Mouse (Mus musculus): ENCODE results near the gene Rexo2. TPM values are rescaled to one million over a fixed set of nuclear protein-coding genes. Genes with fewer than 3 reads are reported as not detected.
"Not testable (repeated sequence)": the region's sequence is repeated elsewhere in the genome, so short reads cannot be mapped to it uniquely, and the experiment has no call there.

Rexo2 gene
- total RNA-seq (2021), result 10 to 100 TPM; 62.4 to 67.1 TPM

DNA sequence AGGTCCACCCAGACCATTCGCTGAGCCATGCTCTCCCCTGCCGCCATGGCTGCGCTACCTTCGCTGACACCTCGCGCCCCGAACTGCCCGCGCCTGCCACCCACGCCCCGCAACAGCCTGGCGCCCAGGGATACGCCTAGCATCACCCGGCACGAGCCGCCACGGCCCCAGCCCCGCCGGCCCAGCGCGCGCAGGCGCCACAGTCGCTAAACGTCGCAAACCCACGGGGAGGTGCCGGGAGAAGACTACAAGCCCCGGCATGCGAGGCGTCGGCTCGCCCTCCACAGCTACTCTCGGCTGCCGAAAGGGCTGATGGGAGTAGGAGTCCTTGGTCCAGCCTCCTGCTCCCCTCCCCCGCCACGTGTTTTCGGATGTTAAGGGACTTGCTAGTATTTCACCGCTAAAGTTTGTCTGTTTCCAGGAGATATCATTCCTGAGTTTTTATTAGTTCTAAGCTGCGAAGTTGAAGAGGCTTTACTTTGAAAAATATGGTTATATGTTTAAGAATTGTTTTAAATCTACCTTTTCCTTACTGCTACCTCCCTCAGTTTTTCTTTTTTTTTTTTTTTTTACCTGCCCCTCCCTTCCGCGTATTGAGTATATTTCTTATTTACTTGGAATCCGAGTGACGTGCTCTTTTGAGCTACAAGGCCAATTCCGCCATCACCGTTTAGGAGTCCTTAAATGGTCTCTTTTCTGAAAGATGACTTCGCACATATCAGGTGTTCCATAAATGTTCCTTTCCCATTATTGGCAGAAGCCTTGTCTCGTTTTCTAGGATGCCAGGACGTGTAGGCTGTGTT lies at the start of gene Rexo2:
Rexo2 (minus strand) TSS at position 213 of the 803 bp plus-strand sequence.
- intact Hi-C loops (cut with DNase I), result loop anchor here (1.0 kb wide), 1 partner anchor 15 kb away; the partner anchor contains the start of genes Gm5617 and Rbm7
- peak; percentile 93 for DNase-seq

- DNase-seq, result no peak
- intact Hi-C loops (cut with DNase I), result no loop called here
Observed at GRCm38 (mm10) chr9:48526520-48526919, 46.1 kb upstream of the Rexo2 start.

- intact Hi-C loops (cut with DNase I), result no loop called here
- DNase-seq, result no peak
Observed at GRCm38 (mm10) chr9:48525566-48525965, 45.1 kb upstream of the Rexo2 start.

GRCm38 (mm10) chr9:48520405-48520804 lies 40.0 kb upstream of the Rexo2 start:
- DNase-seq; intact Hi-C loops (cut with DNase I): not testable (repeated sequence)

DNA sequence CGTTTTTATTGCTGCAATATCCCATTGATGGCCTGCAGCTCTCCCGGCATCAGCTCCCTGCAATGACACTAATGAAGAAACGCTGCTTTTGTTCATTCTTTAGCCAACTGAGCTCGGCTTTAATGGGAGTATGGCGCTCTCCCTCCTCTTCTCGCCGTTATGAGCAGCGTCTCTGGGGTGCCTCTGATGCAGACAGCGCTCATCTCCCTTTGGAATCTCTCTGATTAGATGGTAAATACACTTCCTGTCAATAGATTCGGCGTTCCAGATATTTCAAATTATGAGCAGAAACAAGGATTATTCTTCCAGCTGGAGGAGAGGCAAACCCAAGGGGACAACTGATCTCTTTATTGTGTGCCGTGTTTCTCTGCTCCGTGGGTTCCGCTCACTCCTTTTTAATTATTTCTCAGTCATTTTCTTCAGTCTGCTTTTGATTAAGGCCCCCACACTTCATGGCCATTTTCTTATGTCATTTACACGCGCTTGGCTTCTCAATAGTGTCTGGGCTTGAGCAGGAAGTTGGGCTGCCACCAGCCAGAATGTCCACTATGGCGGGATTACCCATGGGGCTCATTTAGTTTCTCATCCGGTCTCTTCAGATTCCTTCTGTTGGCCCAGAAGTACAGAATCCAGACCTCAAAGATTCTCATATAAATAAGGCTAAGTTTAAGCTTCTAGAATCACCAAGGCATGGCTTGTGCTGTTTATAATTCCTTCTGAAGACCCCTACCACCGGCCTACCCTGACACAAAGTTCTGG lies 37.1 kb upstream of the Rexo2 start:
- intact Hi-C loops (cut with DNase I), result no loop called here
- no peak for DNase-seq

GRCm38 (mm10) chr9:48516615-48517371 lies 36.4 kb upstream of the Rexo2 start:
- intact Hi-C loops (cut with DNase I), result no loop called here
- no peak for DNase-seq

DNA sequence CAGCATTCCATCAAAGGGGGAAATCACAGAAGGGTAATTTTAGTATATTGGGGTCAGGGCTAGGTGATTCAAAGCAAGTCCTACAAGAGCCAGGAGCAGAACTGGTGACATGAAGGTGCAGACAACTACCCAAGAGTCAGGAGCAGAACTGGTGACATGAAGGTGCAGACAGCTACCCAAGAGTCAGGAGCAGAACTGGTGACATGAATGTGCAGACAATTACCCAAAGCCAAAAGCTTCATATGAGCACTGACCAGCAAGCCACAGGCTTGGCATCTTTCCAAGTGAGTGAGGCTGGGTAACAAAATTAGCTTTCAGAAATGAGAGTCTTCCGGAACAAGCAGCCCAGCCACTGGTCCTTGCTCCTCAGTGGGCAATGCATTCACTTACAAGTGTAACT lies 34.9 kb upstream of the Rexo2 start:
- intact Hi-C loops (cut with DNase I), result no loop called here
- no peak for DNase-seq

DNA sequence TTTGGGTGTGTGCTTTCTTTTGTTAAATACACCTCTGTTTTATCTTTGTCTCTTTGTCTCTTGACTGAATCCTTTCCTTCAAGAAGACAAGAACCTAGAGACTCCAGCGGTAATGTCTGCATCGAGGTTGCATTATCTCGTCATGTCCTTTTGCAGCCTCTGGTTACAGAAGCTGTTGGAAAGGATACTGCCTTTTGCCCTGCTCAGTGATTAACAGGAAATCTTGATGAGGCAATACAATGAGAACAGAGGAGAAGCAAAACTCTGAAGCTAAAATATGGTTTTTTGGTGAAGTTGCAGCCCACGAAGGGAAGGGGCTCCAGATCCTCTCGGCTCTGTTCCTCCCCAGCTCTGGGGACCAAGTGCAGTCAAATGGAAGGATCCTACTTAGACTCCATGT lies 29.7 kb upstream of the Rexo2 start:
- intact Hi-C loops (cut with DNase I), result no loop called here

DNA sequence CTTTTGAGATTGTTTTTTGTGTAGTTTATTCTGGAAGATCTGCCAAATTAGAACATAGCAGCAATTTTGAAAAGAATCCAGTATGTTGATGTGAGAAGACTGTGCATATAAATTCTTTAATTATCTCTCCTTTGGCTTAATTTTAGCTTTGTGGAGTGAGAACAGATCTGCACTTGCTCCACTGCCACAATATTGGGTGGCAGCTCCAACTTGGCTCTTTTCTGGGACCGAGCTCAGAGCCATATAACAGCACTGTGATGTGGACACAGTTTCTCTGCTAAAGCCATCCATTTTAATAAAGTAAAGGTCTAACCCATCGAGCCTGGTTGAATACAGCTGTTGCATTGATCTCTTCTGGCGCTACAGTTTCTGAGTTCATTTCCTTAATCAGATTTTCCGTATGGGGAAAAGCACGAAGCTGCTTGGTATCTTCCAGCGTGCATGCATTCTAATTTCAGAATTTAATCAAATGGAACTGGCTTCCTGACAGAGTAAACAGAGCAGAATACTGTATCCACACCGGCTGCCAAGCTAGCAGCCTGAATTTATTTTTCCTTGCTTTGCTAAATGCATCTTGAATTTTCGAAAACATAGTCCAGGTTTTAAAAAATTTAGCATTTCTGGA lies 24.4 kb upstream of the Rexo2 start:
- intact Hi-C loops (cut with DNase I), result no loop called here
- DNase-seq, result no peak

More for the DNA sequence above, 29.7 kb upstream of the Rexo2 start:
- no peak for DNase-seq

GRCm38 (mm10) chr9:48503001-48503400 lies 22.6 kb upstream of the Rexo2 start:
- intact Hi-C loops (cut with DNase I), result no loop called here
- no peak for DNase-seq

GRCm38 (mm10) chr9:48501192-48501591 lies 20.8 kb upstream of the Rexo2 start:
- DNase-seq, result no peak
- intact Hi-C loops (cut with DNase I), result no loop called here

- intact Hi-C loops (cut with DNase I), result loop anchor here (1.0 to 10.0 kb wide), 2 partner anchors 15 to 489 kb away; partner anchors contain the start of genes Rexo2 and Usp28
- no peak for DNase-seq
Observed at GRCm38 (mm10) chr9:48495548-48495932, 15.1 kb upstream of the Rexo2 start.

DNA sequence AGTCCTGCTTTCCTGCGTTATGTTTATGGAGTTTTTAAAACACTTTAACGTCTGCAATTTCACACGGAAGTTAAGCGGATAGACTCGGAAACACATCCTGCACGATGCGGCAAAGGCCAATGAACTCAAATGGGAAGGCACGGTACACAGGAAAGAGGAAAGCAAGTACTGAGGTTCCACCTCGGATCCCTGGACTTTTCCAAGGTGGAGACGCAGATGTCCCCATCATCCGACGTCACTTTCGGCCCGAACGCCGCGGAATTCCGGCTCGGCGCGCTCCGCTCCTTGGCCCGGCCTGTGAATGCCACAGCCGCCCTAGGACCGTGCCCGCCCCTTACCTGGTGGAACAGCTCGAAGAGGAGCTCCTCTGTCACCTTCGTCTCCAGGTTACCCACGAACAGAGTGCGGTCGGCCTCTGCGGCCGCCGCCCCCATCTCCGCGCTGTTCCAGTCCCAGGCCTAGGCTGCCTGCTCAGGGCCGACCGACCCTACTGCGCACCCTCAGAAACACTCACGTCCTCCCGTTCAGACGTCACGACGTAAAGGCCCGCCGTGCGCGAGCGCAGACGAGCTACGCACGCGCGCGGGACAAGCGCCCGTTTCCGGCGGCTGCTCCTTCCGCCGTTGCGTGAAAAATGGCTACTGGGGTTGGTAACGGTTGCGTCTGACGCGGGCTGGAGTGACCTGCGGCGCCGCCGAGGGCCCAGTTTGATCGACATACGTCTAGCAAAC lies 14.6 kb upstream of the Rexo2 start, which contains the start of the genes Rbm7 and Gm5617:
Rbm7 (minus strand) TSS at position 483 of the 731 bp plus-strand sequence.
Gm5617 (plus strand) TSS at position 626 of the 731 bp plus-strand sequence.
- intact Hi-C loops (cut with DNase I), result loop anchor here (1.0 to 10.0 kb wide), 2 partner anchors 15 to 490 kb away; partner anchors contain the start of genes Rexo2 and Usp28
- peak; percentile 94 to 95 for DNase-seq

GRCm38 (mm10) chr9:48481214-48482134 lies 1.1 kb upstream of the Rexo2 start:
- DNase-seq, result no peak
- intact Hi-C loops (cut with DNase I), result no loop called here

GRCm38 (mm10) chr9:48479838-48480410 lies 499 bp downstream of the Rexo2 start:
- no peak for DNase-seq
- intact Hi-C loops (cut with DNase I), result loop anchor here (1.0 kb wide), 1 partner anchor 15 kb away; the partner anchor contains the start of genes Gm5617 and Rbm7

- DNase-seq, result no peak
- intact Hi-C loops (cut with DNase I), result no loop called here
Observed at GRCm38 (mm10) chr9:48478808-48479207, 1.6 kb downstream of the Rexo2 start.

DNA sequence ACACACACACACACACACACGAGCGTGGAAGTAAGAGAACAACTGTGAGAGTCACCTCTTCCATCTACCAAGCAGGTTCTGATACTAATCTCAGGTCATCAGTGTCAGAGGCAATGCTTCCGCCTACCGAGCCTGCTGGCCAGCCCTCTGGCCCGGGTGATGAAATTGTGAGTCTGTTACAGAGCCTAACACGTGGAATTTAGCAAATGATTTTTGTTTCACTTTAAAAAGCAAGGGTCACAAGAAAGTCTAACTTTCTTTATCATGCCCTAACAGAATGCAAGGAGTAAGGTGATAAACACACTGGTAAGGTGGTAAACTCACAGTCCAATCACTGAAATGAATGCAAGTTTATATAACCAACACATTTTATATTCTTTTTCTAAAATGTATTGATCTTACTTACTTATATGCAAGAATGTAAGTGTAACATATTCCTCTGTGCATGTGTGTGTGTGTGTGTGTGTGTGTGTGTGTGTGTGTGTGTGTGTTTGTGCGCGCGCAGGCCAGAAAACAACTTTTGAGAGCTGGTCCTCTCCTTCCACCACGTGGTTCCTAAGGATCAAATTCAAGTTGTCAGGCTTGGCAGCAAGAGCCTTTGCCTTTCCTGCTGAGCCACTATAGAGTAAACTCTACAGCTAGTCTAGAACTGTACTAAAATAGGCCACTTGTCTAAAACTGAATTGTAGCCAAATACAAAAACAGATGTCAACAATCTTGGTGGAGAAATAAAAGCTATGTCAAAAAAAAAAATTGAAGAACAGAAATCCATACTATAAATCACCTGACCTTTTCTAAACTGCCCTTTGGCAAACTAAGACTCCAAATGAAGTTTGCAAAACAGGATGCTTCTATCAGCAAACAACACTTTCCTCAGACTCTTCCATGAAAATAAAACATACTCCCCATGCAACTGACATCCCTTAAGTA lies 3.9 kb downstream of the Rexo2 start:
- no peak for DNase-seq
- intact Hi-C loops (cut with DNase I), result no loop called here
